Mouse (Mus musculus) myocyte (in vitro differentiated cells): Measurements from ENCODE around the gene Olfr1502. TPM values are rescaled to one million over a fixed set of nuclear protein-coding genes. Genes with fewer than 3 reads are reported as not detected.
"Not testable (repeated sequence)": the region's sequence is repeated elsewhere in the genome, so short reads cannot be mapped to it uniquely, and the experiment has no call there.

Experiments
- H3K27me3 ChIP-seq: one replicate; pipeline ENCODE4 v1.6.1; 2011; ENCODE audit not compliant: control insufficient read depth, insufficient read depth, insufficient read length
- H3K36me3 ChIP-seq: one replicate; pipeline ENCODE4 v1.6.1; 2011; ENCODE audit not compliant: control insufficient read depth, insufficient read depth
- H3K4me2 ChIP-seq: one replicate; pipeline ENCODE4 v1.6.1; 2011; ENCODE audit warnings: low read depth, control low read depth
- H3K4me3 ChIP-seq: one replicate; pipeline ENCODE4 v1.5.1; 2011; ENCODE audit warnings: mild to moderate bottlenecking, control low read depth, moderate library complexity
- H3K79me2 ChIP-seq: one replicate; pipeline ENCODE4 v1.6.1; 2011; ENCODE audit not compliant: control insufficient read depth, insufficient read depth
- H3ac ChIP-seq: one replicate; pipeline ENCODE4 v1.6.1; 2011; ENCODE audit not compliant: control insufficient read depth, insufficient read length
- CEBPB ChIP-seq: IDR thresholded peaks from 2 replicates; pipeline ENCODE4 v1.6.1; 2011; ENCODE audit warnings: mild to moderate bottlenecking, moderate library complexity; ENCODE audit not compliant: poor library complexity, insufficient read depth, severe bottlenecking
- E2F4 ChIP-seq: IDR thresholded peaks from one replicate; pipeline ENCODE4 v1.6.1; 2011; ENCODE audit warnings: mild to moderate bottlenecking, control low read depth, moderate library complexity; ENCODE audit not compliant: insufficient read depth
- MAX ChIP-seq: IDR thresholded peaks from one replicate; pipeline ENCODE4 v1.6.1; 2011; ENCODE audit warnings: low read depth, mild to moderate bottlenecking, control low read depth
- MYOD1 ChIP-seq, 3 experiments: IDR thresholded peaks; one replicate each; pipeline ENCODE4 v1.6.1; 2011; ENCODE audit warnings: control low read depth in 2 of 3, low read depth in 2 of 3, mild to moderate bottlenecking in 2 of 3, moderate library complexity in 1 of 3; ENCODE audit not compliant: insufficient read length in 2 of 3, control insufficient read depth in 1 of 3
- MYOG ChIP-seq, 3 experiments: IDR thresholded peaks; one replicate each; pipeline ENCODE4 v1.6.1; 2011; ENCODE audit warnings: control low read depth in 2 of 3, low read depth in 2 of 3, mild to moderate bottlenecking in 2 of 3; ENCODE audit not compliant: insufficient read length in 2 of 3, control insufficient read depth in 1 of 3, insufficient read depth in 1 of 3
- POLR2A ChIP-seq: IDR thresholded peaks from one replicate; pipeline ENCODE4 v1.6.1; 2011; ENCODE audit warnings: low read depth, mild to moderate bottlenecking, control low read depth, moderate library complexity; ENCODE audit not compliant: insufficient read length
- POLR2AphosphoS2 ChIP-seq: IDR thresholded peaks from one replicate; pipeline ENCODE4 v1.6.1; 2011; ENCODE audit warnings: low read depth, control low read depth; ENCODE audit not compliant: insufficient read length
- REST ChIP-seq: IDR thresholded peaks from one replicate; pipeline ENCODE4 v1.6.1; 2011; ENCODE audit warnings: mild to moderate bottlenecking, control low read depth, moderate library complexity; ENCODE audit not compliant: insufficient read depth, insufficient read length
- SRF ChIP-seq: IDR thresholded peaks from one replicate; pipeline ENCODE4 v1.6.1; 2011; ENCODE audit warnings: low read depth; ENCODE audit not compliant: control insufficient read depth, insufficient read length
- TCF12 ChIP-seq: IDR thresholded peaks from one replicate; pipeline ENCODE4 v1.6.1; 2011; ENCODE audit warnings: mild to moderate bottlenecking, control low read depth; ENCODE audit not compliant: poor library complexity, insufficient read depth, severe bottlenecking
- TCF3 ChIP-seq: IDR thresholded peaks from one replicate; pipeline ENCODE4 v1.6.1; 2011; ENCODE audit warnings: low read depth, control low read depth; ENCODE audit not compliant: insufficient read length
- USF1 ChIP-seq: IDR thresholded peaks from one replicate; pipeline ENCODE4 v1.6.1; 2011; ENCODE audit warnings: low read depth, mild to moderate bottlenecking, control low read depth, moderate library complexity
- polyA plus RNA-seq: library from polyadenylated mRNA; unstranded; fragments of >200 nt; fragmentation: generic; extraction: Trizol; gene quantifications from one replicate; pipeline ENCODE4 v1.2.1, GENCODE M21; 2012; ENCODE audit warnings: missing spikeins

Gene Olfr1502
- polyA plus RNA-seq, 1 experiment, result not detected

DNA sequence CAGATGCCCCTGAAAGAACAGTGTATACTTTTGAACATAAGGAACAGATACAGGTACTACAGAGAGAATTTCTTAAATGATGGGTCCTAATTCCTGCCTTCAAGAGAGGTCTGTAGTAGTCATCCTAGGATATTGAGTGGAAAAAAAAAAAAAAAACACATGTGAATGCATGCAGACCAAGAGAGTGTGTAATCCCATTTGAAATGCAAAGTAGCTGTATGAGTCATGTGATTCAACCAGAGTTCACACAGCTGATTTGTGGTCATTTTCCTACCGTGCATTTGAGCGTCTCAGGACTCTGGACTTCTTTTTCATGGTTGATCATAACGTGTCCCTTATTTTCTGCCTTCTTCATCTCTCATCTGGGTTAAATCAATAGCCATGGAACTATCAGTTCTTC lies 33.1 kb upstream of the Olfr1502 start:
- no peak overlapping the region for H3K4me3 ChIP-seq
- H3ac ChIP-seq, result no peak overlapping the region
- no peaks in the 10 kb centered on the region for H3K36me3 ChIP-seq
- H3K4me2 ChIP-seq, result no peak overlapping the region
- H3K27me3 ChIP-seq, result no peaks in the 10 kb centered on the region
- TF ChIP-seq USF1 (no peak), CEBPB (no peak), MYOG (IDR thresholded peaks at IDR 0.05; ENCODE audit: control insufficient read depth in 1 of 3, insufficient read depth in 1 of 3, insufficient read length in 2 of 3, low read depth in 2 of 3) (no peak), MYOD1 (IDR thresholded peaks at IDR 0.05; ENCODE audit: control insufficient read depth in 1 of 3, insufficient read length in 2 of 3, low read depth in 2 of 3) (no peak), MAX (no peak), TCF12 (no peak), SRF (no peak), E2F4 (no peak), POLR2AphosphoS2 (no peak), POLR2A (no peak), TCF3 (no peak), REST (no peak)
- H3K79me2 ChIP-seq, result no peaks in the 10 kb centered on the region

GRCm38 (mm10) chr19:13830388-13830787 lies 31.2 kb upstream of the Olfr1502 start, which contains the start of gene Olfr1500:
TSS of gene Olfr1500 (minus strand) at chr19:13830488.
- H3K36me3 ChIP-seq, result no peaks in the 10 kb centered on the region
- H3K4me2 ChIP-seq, result no peak within 1 kb of the TSS
- no peaks in the 10 kb centered on the region for H3K79me2 ChIP-seq
- H3K27me3 ChIP-seq, result no peaks in the 10 kb centered on the region
- no peak within 1 kb of the TSS for H3K4me3 ChIP-seq
- TF ChIP-seq USF1 (no peak), MAX (no peak), POLR2A (no peak), CEBPB (no peak), E2F4 (no peak), REST (no peak), MYOD1 (IDR thresholded peaks at IDR 0.05; ENCODE audit: control insufficient read depth in 1 of 3, insufficient read length in 2 of 3, low read depth in 2 of 3) (no peak), POLR2AphosphoS2 (no peak), TCF3 (no peak), SRF (no peak), TCF12 (no peak), MYOG (IDR thresholded peaks at IDR 0.05; ENCODE audit: control insufficient read depth in 1 of 3, insufficient read depth in 1 of 3, insufficient read length in 2 of 3, low read depth in 2 of 3) (no peak)
- no peak within 1 kb of the TSS for H3ac ChIP-seq

GRCm38 (mm10) chr19:13850592-13850991 lies 11.0 kb upstream of the Olfr1502 start, which contains the start of gene Olfr1501:
TSS of gene Olfr1501 (minus strand) at chr19:13850692.
- not testable (repeated sequence) for H3K79me2 ChIP-seq, H3K4me2 ChIP-seq, H3K36me3 ChIP-seq, H3ac ChIP-seq, H3K27me3 ChIP-seq, H3K4me3 ChIP-seq

DNA sequence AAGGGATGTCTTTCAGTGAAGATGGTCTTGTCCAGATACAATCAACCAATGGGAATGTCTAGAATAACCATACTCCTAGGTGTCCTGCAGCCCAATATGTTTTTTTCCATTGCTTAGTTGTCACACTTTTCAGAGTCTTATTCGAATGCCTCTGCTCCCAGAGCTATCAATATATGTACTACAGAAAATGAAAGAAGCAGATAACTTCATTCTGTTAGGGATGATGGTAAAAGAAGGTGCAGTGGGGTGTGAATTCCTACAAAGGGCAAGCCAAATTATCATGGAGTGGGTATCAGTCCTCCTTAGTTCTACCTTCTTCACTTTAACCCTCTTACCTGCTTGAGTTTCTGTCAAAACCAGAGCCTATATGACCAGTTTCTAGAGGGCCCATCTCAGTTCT lies 36.2 kb downstream of the Olfr1502 start, which contains the start of gene Olfr1504:
Gene Olfr1504, minus strand, starts transcription at position 101 of the 400 bp plus-strand sequence.
- Histone ChIP-seq H3ac (no peak within 1 kb of the TSS), H3K4me3 (no peak within 1 kb of the TSS), H3K79me2 (no peaks in the 10 kb centered on the region), H3K4me2 (no peak within 1 kb of the TSS), H3K36me3 (no peaks in the 10 kb centered on the region), H3K27me3 (no peaks in the 10 kb centered on the region)
- no peak for TF ChIP-seq POLR2AphosphoS2
- no peak for TF ChIP-seq SRF
- TF ChIP-seq POLR2A, result no peak
- TF ChIP-seq MAX, result no peak
- TF ChIP-seq MYOD1 (IDR thresholded peaks at IDR 0.05; ENCODE audit: control insufficient read depth in 1 of 3, insufficient read length in 2 of 3, low read depth in 2 of 3), result no peak
- TF ChIP-seq REST, result no peak
- TF ChIP-seq TCF3, result no peak
- TF ChIP-seq CEBPB, result no peak
- no peak for TF ChIP-seq E2F4
- TF ChIP-seq MYOG (IDR thresholded peaks at IDR 0.05; ENCODE audit: control insufficient read depth in 1 of 3, insufficient read depth in 1 of 3, insufficient read length in 2 of 3, low read depth in 2 of 3), result no peak
- no peak for TF ChIP-seq USF1
- no peak for TF ChIP-seq TCF12

Other genes with a start within 250 kb of the Olfr1502 start
- not detected for gene Olfr1487, start 244.4 kb upstream of the Olfr1502 start, polyA plus RNA-seq
- not detected for gene Olfr1489, start 230.2 kb upstream of the Olfr1502 start, polyA plus RNA-seq
- not detected for gene Olfr1490, start 210.7 kb upstream of the Olfr1502 start, polyA plus RNA-seq
- not detected for gene Olfr1491, start 164.5 kb upstream of the Olfr1502 start, polyA plus RNA-seq
- gene Olfr1493-ps1, start 138.5 kb upstream of the Olfr1502 start, polyA plus RNA-seq, result not detected
- gene Olfr1494, start 122.1 kb upstream of the Olfr1502 start, polyA plus RNA-seq, result not detected
- not detected for gene Olfr1495, start 97.2 kb upstream of the Olfr1502 start, polyA plus RNA-seq
- not detected for gene Olfr1496, start 83.9 kb upstream of the Olfr1502 start, polyA plus RNA-seq
- gene Olfr1497, start 63.6 kb upstream of the Olfr1502 start, polyA plus RNA-seq, result not detected
- gene Olfr1499, start 42.3 kb upstream of the Olfr1502 start, polyA plus RNA-seq, result not detected
- gene Olfr1500, start 31.3 kb upstream of the Olfr1502 start, polyA plus RNA-seq, result not detected
- gene Olfr1501, start 11.1 kb upstream of the Olfr1502 start, polyA plus RNA-seq, result not detected
- gene Olfr1504, start 36.1 kb downstream of the Olfr1502 start, polyA plus RNA-seq, result not detected
- gene Olfr1505, start 51.7 kb downstream of the Olfr1502 start, polyA plus RNA-seq, result not detected